Mouse (Mus musculus) cerebellum, adult 2 months (tissue): ENCODE results near the gene Grm7.

Experiments used
- CTCF ChIP-seq: fragments of 200-500 bp; IDR thresholded peaks from 2 replicates; pipeline ENCODE4 v1.5.1; 2011; ENCODE audit warnings: low read depth, mild to moderate bottlenecking, control low read depth, low read length, moderate library complexity, borderline replicate concordance; ENCODE audit not compliant: insufficient read depth
- POLR2A ChIP-seq: fragments of 200-500 bp; IDR thresholded peaks from 2 replicates; pipeline ENCODE4 v1.6.1; 2011; ENCODE audit warnings: low read length, control low read depth, borderline replicate concordance; ENCODE audit not compliant: insufficient read depth

GRCm38 (mm10) chr6:111559459-111559858, 914.1 kb downstream of the Grm7 start:
- no peak for TF ChIP-seq POLR2A
- TF ChIP-seq CTCF: no peak
